Mouse (Mus musculus): ENCODE results near the gene Sik2.

DNA sequence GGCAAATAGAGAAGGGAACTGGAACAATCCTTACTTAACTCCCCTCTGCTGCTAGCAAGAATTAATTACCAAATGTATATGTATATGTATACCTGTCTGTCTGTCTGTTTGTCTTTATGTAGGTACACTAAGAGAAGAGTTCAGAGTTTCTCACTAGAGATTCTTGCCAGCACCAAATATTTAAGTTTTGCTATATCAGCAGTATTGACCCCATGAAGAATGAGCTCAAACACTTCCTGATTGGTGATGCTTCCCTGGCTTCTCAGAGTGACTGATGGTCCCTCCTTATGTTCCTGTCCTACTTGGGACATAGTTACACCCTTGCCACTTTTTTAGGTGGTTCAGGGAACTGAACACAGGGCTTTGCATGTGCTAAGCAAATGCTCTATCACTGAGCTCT is 78.9 kb downstream of the Sik2 start:
- no peak for TF ChIP-seq POLR2A (IDR thresholded peaks at IDR 0.05; ENCODE audit: insufficient read length, low read depth)
- no peak for TF ChIP-seq MYOG (IDR thresholded peaks at IDR 0.05; ENCODE audit: control insufficient read depth in 1 of 3, insufficient read depth in 1 of 3, insufficient read length in 2 of 3, low read depth in 2 of 3)
- TF ChIP-seq REST (IDR thresholded peaks at IDR 0.05; ENCODE audit: insufficient read depth, insufficient read length): no peak
- no peak for TF ChIP-seq TCF3 (IDR thresholded peaks at IDR 0.05; ENCODE audit: insufficient read length, low read depth)
- no peak for TF ChIP-seq TCF12 (IDR thresholded peaks at IDR 0.05; ENCODE audit: insufficient read depth, poor library complexity, severe bottlenecking)
- TF ChIP-seq USF1 (IDR thresholded peaks at IDR 0.05; ENCODE audit: low read depth): no peak
- TF ChIP-seq POLR2AphosphoS2 (IDR thresholded peaks at IDR 0.05; ENCODE audit: insufficient read length, low read depth): no peak
- TF ChIP-seq E2F4 (IDR thresholded peaks at IDR 0.05; ENCODE audit: insufficient read depth): no peak
- TF ChIP-seq MAX (IDR thresholded peaks at IDR 0.05; ENCODE audit: low read depth): no peak
- no peak for TF ChIP-seq CEBPB (IDR thresholded peaks at IDR 0.05; ENCODE audit: insufficient read depth, poor library complexity, severe bottlenecking)
